Mouse (Mus musculus) heart, embryonic 16.5 days (tissue): ENCODE measurements around the gene Bcr. TPM values are rescaled to one million over a fixed set of nuclear protein-coding genes. Genes with fewer than 3 reads are reported as not detected.
A peak's percentile ranks its signal among the peaks of the same experiment; 100 is the strongest.

Experiments
- ATAC-seq: fragments of 200-750 bp; cut with Nextera tagmentation; replicated peaks from 2 replicates; pipeline ENCODE4 v1.8.0; 2017; ENCODE audit warnings: moderate number of reproducible peaks; ENCODE audit not compliant: insufficient read depth, low FRiP score; ENCODE audit errors: extremely low read depth
- H3K27ac ChIP-seq: fragments of 300-500 bp; sonication (generic); 2 replicates; pipeline ENCODE4 v1.5.1; 2014; ENCODE audit warnings: mild to moderate bottlenecking, low read length, control low read depth, moderate library complexity
- H3K27me3 ChIP-seq: fragments of 300-500 bp; sonication (generic); 2 replicates; pipeline ENCODE4 v1.6.1; 2014; ENCODE audit warnings: low read length, mixed read lengths; ENCODE audit not compliant: control insufficient read depth, insufficient read depth
- H3K36me3 ChIP-seq: fragments of 300-500 bp; sonication (generic); 2 replicates; pipeline ENCODE4 v1.6.1; 2014; ENCODE audit not compliant: control insufficient read depth, insufficient read depth
- H3K4me1 ChIP-seq: fragments of 300-500 bp; sonication (generic); 2 replicates; pipeline ENCODE4 v1.6.1; 2014; ENCODE audit warnings: low read length, mixed read lengths; ENCODE audit not compliant: control insufficient read depth, insufficient read depth
- H3K4me2 ChIP-seq: fragments of 300-500 bp; sonication (generic); 2 replicates; pipeline ENCODE4 v1.6.1; 2014; ENCODE audit warnings: low read depth, mild to moderate bottlenecking, control low read depth, low read length
- H3K4me3 ChIP-seq: fragments of 300-500 bp; sonication (generic); 2 replicates; pipeline ENCODE4 v1.5.1; 2014; ENCODE audit warnings: mild to moderate bottlenecking, control low read depth, low read length
- H3K9ac ChIP-seq: fragments of 300-500 bp; sonication (generic); 2 replicates; pipeline ENCODE4 v1.6.1; 2014; ENCODE audit warnings: low read length, control low read depth
- H3K9me3 ChIP-seq: fragments of 300-500 bp; sonication (generic); replicated peaks from 2 replicates; pipeline ENCODE4 v1.6.1; 2016; ENCODE audit warnings: low read length; ENCODE audit not compliant: control insufficient read depth
- WGBS: fragments of 180-500 bp; shearing (Covaris S2); extraction: QIAGEN DNeasy Blood & Tissue Kit; methylation state at CpG from one replicate; pipeline ENCODE4 v1.1.7; 2014; 5-methylcytosine and 5-hydroxymethylcytosine counted together
- polyA plus RNA-seq: library from polyadenylated mRNA; unstranded; fragments of >200 nt; fragmentation: Nextera tagmentation; extraction: Ambion mirVana; gene quantifications from 2 replicates; pipeline ENCODE4 v1.2.1, GENCODE M21; 2015

Gene Bcr
- polyA plus RNA-seq, 1 experiment from 2014 or later = 9.8 TPM

DNA sequence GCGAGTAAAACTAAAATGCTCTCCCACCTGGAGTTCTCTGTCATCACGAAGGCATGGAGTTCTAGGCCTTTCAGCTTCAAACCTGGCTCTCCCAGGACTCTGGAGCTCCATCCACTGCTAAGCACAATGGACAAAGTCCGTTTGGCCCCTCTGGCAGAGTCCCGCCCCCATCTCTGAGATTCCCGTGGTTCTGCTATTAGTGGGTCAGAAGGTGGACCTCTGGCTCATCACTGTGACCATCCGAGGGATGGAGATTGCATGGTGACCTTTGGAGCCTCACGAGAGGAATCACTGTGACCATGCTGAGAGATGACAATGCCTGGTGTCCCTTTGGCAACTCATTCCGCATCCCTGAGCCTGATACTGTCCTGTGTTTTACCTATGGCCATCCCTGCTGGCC lies 7.5 kb upstream of the Bcr start:
- no peak overlapping the region for H3K27ac ChIP-seq
- ATAC-seq = no peak
- no peak overlapping the region for H3K4me2 ChIP-seq
- 82% methylated on average over 8 of the region's 8 CpGs for WGBS
- peaks cover 13% of the 10 kb centered on the region for H3K4me1 ChIP-seq
- no peaks in the 10 kb centered on the region for H3K36me3 ChIP-seq
- H3K4me3 ChIP-seq = no peak overlapping the region
- H3K9ac ChIP-seq = no peak overlapping the region
- peaks cover 35% of the 10 kb centered on the region for H3K27me3 ChIP-seq
- no peaks in the 10 kb centered on the region for H3K9me3 ChIP-seq

DNA sequence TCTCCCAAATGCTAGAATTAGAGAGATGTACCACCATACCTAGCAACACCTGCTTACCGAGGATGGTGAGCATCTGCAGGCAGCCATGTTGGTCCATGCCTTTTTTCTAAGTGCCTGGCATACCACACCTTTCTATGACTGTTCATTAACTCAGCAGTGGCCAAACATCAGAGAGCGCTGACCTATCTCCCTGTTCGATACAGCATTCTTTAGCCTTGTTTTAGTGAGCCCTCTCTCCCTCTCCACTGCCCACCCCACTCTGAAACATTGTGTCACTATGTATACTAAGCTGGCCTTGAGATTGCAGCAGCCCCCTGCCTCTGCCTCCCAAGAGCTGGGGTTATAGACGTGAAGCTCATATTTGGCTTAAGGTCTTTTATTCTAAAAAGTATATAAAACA lies 6.7 kb upstream of the Bcr start:
- Histone ChIP-seq H3K9ac (no peak overlapping the region), H3K27me3 (peaks cover 36% of the 10 kb centered on the region), H3K4me1 (peaks cover 13% of the 10 kb centered on the region), H3K36me3 (no peaks in the 10 kb centered on the region), H3K27ac (no peak overlapping the region), H3K9me3 (no peaks in the 10 kb centered on the region), H3K4me3 (no peak overlapping the region), H3K4me2 (no peak overlapping the region)
- 63% methylated on average over 4 of the region's 4 CpGs for WGBS
- no peak for ATAC-seq

DNA sequence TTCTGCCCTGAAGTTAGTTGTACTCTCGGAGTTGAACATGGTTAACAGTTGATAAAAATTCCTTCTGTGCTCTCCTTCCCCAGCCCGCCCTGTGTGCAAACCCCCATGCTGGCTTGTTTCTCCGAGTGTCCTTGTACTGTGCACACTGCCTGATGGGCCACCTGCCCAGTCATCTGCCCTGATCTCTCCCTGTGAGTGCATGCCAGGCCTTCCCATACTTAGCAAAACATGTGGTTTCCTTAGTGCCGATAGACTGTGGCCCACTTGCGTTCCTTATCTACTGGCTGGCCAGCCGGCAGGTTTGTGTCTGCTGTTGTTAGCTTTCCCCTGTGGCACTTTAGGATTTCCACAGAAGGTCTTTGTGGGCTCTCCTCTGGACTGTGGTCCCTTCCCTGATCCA lies 6.3 kb upstream of the Bcr start:
- H3K4me3 ChIP-seq = no peak overlapping the region
- peaks cover 13% of the 10 kb centered on the region for H3K4me1 ChIP-seq
- ATAC-seq = peak; percentile 61
- no peaks in the 10 kb centered on the region for H3K9me3 ChIP-seq
- 20% methylated on average over 6 of the region's 6 CpGs for WGBS
- H3K4me2 ChIP-seq = peak overlapping the region; percentile 8; the same call in 1 of the 2 replicates
- peaks cover 36% of the 10 kb centered on the region for H3K27me3 ChIP-seq
- H3K9ac ChIP-seq = no peak overlapping the region
- H3K27ac ChIP-seq = no peak overlapping the region
- no peaks in the 10 kb centered on the region for H3K36me3 ChIP-seq

DNA sequence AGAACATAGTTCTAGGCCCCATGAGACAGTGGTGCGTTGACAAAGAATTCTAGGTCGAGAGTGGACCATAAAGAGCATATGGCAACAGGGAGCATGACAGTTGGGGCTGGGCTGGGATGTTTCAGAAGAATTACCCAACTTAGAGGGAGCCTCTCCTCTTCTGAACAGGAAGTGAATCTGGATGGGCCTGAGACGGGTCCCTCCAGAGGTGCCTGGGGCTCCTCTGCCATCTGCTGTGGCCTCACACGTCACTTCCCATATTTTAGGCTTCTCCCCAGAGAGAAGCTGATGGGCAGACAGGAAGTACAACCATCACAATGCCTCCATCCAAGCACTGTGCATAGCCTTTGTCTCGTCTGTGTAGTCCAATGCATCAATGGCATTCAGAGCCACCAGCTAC lies 4.7 kb upstream of the Bcr start:
- WGBS = 79% methylated on average over 5 of the region's 5 CpGs
- H3K27me3 ChIP-seq = peaks cover 36% of the 10 kb centered on the region
- no peak for ATAC-seq
- peaks cover 20% of the 10 kb centered on the region for H3K4me1 ChIP-seq
- no peak overlapping the region for H3K4me3 ChIP-seq
- no peaks in the 10 kb centered on the region for H3K9me3 ChIP-seq
- H3K9ac ChIP-seq = no peak overlapping the region
- no peaks in the 10 kb centered on the region for H3K36me3 ChIP-seq
- no peak overlapping the region for H3K27ac ChIP-seq
- H3K4me2 ChIP-seq = no peak overlapping the region

DNA sequence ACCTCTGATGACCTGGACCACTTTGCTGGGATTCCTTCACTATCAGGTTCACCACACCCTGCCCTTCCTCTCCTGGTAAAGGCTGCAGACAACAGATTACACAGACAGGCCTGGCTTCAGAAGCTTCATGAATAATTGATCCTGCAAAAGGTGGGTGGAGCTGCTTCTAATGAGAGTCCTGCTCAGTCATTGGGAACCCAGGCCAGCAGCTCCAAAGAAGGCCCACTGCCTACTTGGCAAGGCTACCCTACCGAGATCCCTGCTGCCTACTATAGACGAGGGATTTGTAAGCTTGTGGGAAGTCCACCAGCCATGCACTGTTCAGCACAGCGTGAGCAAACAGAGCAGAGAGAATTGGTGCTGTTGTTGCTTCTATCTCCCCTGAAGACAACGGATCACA lies 4.1 kb upstream of the Bcr start:
- no peaks in the 10 kb centered on the region for H3K9me3 ChIP-seq
- ATAC-seq = no peak
- no peak overlapping the region for H3K4me3 ChIP-seq
- H3K36me3 ChIP-seq = no peaks in the 10 kb centered on the region
- peaks cover 20% of the 10 kb centered on the region for H3K4me1 ChIP-seq
- H3K4me2 ChIP-seq = no peak overlapping the region
- H3K9ac ChIP-seq = no peak overlapping the region
- no peak overlapping the region for H3K27ac ChIP-seq
- H3K27me3 ChIP-seq = peaks cover 36% of the 10 kb centered on the region
- 27% methylated on average over 4 of the region's 4 CpGs for WGBS

DNA sequence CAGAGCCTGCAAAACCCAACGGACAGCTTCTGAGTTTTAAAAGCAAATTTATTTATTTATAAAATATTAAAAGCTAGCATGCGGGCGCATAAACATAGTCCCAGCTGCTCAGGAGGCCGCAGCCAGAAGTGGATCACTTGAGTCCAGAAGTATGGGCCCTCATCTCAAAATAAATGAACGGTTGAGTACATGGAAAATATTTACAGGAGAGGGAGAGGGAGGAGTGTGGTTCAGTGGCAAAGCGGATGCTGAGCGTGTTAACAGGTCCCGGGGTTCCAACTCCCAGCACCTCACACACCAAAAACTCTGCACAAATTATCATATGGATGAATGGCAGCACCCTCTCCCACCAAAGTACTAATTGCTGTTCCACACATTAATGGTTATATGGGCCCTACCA lies 2.1 kb upstream of the Bcr start:
- peaks cover 28% of the 10 kb centered on the region for H3K27me3 ChIP-seq
- no peak overlapping the region for H3K4me3 ChIP-seq
- H3K9me3 ChIP-seq = no peaks in the 10 kb centered on the region

DNA sequence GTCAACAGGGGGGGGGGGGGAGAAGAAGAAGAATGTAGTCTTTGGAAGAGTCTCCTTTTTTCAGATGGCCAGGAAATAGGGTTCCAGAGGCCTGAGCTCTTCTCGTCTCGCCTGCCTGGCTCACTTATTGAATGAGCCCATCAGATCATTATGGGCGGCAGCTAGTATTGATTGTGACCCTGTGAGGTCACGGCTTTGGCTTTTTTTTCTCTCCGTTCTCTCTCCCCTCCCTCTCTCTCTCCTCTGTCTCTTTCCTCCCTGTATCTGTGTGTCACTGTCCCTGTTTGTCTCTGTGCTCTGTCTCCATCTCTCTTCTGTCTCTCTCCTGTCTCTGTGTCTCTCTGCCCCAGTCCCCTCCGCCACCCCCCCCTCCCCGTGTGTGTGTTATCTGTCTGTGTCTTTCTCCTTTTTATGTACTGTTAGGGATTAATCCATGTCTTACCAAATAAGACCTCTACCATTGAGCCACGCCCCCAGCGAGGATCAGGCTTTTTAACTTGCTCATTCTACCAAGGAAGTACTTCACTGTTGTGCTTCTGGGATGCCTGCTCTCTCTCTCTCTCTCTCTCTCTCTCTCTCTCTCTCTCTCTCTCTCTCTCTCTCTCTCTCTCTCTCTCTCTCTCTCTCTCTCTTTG lies 1.5 kb upstream of the Bcr start:
- WGBS = 45% methylated on average over 9 of the region's 9 CpGs
- Histone ChIP-seq H3K9me3 (no peaks in the 10 kb centered on the region), H3K4me2 (no peak overlapping the region), H3K27me3 (peaks cover 28% of the 10 kb centered on the region), H3K27ac (no peak overlapping the region), H3K9ac (no peak overlapping the region), H3K4me3 (no peak overlapping the region), H3K36me3 (no peaks in the 10 kb centered on the region), H3K4me1 (peaks cover 43% of the 10 kb centered on the region)
- no peak for ATAC-seq

More for the DNA sequence above, 2.1 kb upstream of the Bcr start:
- no peak for ATAC-seq
- 73% methylated on average over 8 of the region's 8 CpGs for WGBS
- Histone ChIP-seq H3K4me1 (peaks cover 40% of the 10 kb centered on the region), H3K36me3 (no peaks in the 10 kb centered on the region), H3K27ac (no peak overlapping the region), H3K9ac (no peak overlapping the region), H3K4me2 (no peak overlapping the region)

DNA sequence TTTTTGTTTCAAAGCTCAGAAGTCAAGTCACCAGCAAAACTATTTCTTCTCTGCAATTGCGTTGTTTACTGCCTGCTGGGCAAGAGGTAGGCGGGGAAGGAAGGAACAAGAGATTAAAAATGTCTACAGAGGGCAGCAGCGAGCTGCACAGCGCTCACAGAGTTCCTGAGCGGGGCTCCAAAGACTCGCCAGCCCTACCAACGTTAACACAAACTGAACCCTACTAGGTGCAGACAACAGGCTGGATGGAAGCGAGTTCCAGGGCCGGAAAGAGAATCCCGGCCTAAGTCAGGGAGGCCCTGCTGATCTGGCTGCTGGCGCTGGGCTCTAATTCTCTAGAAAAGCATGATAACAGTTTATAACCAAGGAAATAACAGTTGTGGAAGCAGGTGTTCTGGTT lies 996 bp upstream of the Bcr start:
- H3K36me3 ChIP-seq = no peaks in the 10 kb centered on the region
- H3K27ac ChIP-seq = no peak overlapping the region
- H3K4me2 ChIP-seq = peak overlapping the region; percentile 77
- no peak overlapping the region for H3K9ac ChIP-seq
- peaks cover 43% of the 10 kb centered on the region for H3K4me1 ChIP-seq
- H3K9me3 ChIP-seq = no peaks in the 10 kb centered on the region
- peaks cover 28% of the 10 kb centered on the region for H3K27me3 ChIP-seq
- under 1% methylated on average over 11 of the region's 11 CpGs for WGBS
- no peak overlapping the region for H3K4me3 ChIP-seq
- ATAC-seq = peak; percentile 37

DNA sequence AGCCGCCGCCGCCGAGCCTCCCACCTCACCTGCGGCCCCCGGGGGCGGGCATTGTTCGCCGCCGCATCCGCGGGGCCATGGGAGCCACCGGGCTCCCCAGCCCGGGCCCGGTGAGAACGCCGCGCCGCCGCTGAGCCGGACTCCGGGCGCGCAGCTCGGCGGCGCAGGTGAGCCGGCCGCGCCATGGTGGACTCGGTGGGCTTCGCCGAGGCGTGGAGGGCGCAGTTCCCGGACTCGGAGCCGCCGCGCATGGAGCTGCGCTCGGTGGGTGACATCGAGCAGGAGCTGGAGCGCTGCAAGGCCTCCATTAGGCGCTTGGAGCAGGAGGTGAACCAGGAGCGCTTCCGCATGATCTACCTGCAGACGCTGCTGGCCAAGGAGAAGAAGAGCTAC lies 447 bp downstream of the Bcr start:
- Histone ChIP-seq H3K9ac (peak overlapping the region; percentile 83), H3K36me3 (no peaks in the 10 kb centered on the region), H3K27me3 (peaks cover 24% of the 10 kb centered on the region), H3K9me3 (no peaks in the 10 kb centered on the region), H3K4me3 (peak overlapping the region; percentile 77), H3K4me1 (peaks cover 37% of the 10 kb centered on the region), H3K4me2 (peak overlapping the region; percentile 77), H3K27ac (no peak overlapping the region)
- peak; percentile 18; the same call in 1 of the 2 replicates for ATAC-seq
- WGBS = under 1% methylated on average over 36 of the region's 48 CpGs
